Mouse (Mus musculus) gastrocnemius, postnatal 4 days (tissue): Measurements from ENCODE around the gene Cldn6. TPM values are rescaled to one million over a fixed set of nuclear protein-coding genes. Genes with fewer than 3 reads are reported as not detected.

Experiments used
- DNase-seq, 2 experiments: peaks; one replicate each; pipeline ENCODE4 v3.0.0; 2021 to 2022; ENCODE audit warnings: low spot score in 2 of 2, mixed read lengths in 2 of 2
- total RNA-seq, 2 experiments: library from RNA; stranded (reverse); gene quantifications; 2 replicates each; pipeline ENCODE4 v1.2.3; 2021

Cldn6 gene
- total RNA-seq, 2 experiments from 2014 or later = not detected

DNA sequence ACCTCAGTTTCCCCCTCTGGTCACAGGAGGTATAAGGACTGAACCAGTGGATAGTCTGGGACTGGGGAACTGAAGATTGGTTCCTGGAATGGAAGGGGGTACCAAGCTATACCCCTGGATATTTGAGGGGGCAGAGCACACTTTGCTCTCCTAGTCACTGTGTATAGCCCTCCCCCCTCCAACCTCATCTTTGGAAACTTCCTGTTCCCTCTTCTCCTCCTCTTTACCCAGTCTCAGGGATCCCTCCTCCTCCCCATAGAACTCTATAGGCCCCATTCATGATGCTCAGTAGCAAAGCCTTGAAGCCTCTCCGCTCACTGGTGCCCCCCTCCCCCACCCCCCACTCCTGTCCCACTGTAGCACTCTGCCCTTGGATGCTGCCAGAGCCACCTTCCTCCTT is 40.4 kb downstream of the Cldn6 start:
- DNase-seq = no peak

DNA sequence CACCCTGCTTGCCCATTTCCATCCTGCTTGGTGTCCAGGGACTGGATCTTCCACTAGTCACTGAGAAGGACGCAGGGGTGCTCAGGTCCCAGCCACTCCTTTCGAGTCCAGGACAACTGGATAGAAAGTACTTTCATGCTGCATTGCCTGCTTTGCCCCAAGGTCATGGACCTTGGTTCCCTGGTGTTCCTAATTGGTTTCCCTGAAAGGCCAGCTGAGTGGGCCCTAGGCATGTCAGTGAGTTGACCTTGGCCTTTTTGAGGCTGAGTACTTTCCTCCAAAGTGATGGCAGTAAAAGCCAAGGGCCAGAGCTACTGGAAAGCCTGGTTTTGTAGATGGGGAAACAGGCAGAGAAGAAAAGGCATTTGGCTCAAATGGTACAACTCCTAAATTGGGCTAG is 42.8 kb downstream of the Cldn6 start:
- no peak for DNase-seq

DNA sequence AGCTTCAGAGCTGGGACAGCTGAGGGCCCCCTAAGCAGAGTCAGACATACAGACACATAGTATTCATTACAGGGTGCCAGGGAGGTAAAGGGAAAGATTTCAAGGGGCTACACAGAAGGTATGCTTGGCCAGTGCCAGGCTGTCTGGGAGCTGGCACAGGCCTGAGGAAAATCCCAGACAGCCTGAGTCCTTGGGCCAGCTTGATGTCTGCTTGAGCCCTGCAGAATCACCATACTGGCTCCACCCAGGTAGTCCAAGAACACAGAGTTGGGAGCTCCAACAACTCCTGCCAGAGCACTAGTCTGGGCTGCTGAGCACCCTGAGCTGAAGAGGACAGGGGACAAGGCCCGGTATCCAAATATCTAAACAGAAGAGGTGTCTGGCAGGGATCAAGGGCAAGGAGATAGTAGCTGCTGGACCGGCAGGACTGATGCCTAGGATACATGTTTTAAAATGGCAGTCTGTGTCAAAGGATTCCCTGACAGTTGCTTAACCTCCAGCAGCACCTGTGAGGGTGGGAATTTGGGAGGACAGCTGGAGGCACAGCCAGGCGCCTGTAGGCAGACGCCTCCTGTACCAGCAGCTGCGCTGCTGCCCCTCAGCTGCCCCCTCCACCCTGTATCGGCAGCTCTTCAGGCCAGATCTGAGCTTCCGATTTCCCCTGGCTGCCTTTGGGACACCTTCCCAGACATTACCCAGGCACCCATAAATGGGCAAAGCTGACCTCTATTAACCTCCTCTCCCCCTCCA is 43.5 kb downstream of the Cldn6 start, which contains the start of gene 1520401A03Rik:
Gene 1520401A03Rik, minus strand, starts transcription at position 408 of the 750 bp plus-strand sequence.
- DNase-seq = no peak

DNA sequence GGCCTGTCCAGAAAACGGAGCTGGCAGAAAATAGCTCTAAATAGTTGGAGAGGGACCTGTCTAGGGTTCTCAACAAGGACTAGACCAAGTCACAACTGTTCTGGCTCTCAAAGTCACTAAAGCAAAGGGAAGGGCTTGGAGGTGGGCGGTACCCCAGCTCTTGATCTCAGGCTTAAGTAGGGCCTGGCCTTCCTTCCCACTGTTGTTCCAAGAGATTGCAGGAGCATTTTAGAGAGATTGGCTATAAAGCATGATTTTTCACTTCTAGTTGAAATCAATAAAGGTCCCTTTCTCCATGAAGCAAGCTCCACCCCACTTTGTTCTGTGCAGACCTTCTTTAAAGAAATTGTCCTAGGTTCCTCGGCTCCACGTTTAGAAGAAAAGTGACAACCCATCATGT is 46.4 kb downstream of the Cldn6 start:
- no peak for DNase-seq

DNA sequence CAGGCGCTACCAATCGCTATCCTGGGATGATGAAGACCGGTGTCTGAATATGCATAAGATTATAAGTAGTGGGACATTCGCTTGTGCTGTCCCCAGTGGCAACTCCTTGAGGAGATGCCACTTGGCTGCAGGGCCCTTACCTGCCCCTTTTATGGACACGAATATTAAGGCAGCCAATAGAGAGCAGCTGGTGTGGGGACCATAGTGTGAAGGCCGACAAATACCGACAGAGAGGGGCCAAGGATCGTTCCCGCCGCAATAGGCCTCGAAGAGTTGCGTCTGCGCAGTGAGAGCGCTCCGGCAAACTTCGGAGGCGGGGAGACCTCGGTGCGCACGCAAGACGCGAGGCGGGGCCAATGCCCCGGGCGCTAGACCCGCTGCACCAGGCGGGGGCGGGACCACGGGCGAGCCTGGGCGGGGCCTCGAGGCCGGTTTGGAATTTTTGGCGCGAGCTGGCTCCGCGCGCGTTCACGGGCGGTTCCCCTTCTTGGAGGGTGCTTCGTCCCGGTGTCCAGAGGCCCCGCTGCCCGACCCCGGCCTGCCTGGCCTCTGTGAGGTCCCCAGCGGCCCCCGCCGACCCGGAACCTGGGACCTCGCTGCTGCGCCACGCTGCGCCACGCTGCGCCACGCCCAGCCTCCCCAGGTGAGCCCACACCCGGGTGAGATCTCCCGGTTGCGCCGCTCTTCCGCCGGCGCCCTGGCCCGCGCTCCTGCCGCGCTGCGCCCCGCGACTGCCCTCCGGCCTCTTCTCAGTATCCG is 47.1 kb downstream of the Cldn6 start, which contains the start of gene Pkmyt1:
Gene Pkmyt1, plus strand, starts transcription at position 338 of the 759 bp plus-strand sequence.
- peak; percentile 97 to 98 for DNase-seq

DNA sequence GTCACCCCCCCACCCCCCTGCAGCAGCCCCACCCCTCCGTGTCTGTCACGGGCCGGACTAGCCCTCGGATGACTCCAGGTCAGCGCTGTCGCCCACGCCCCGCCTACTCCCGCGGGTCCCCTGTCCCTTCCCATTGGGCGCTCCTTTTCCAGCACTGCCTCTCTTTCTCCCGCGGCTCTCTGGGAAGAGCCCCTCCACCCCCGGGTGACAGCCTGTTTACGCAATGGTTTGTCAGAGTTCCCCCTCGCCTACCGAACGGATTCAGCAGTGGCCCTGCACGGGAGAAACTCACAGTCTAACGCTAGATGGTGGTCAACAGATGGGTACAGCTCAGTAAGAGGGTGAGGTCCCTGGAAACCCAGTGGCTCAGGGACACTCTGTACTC is 47.7 kb downstream of the Cldn6 start:
- DNase-seq = peak; percentile 78 to 85

DNA sequence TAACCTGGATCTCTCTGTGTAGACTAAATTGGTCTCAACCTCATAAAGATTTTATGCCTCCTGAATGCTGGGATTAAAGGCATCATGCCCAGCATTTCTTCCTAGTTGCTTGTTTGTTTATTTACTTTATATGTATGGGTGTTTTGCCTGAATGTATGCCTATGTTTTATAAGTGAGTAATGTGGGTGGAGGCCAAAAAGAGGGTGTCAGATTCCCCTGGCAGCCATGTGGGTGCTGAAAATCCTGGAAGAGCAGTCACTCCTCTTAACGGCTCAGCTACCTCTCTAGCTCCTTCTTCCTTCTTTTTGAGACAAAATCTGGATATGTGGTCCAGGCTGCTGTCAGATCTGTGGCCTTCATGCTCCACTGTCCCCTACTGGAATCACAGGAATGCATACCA is 51.4 kb downstream of the Cldn6 start:
- DNase-seq = no peak

Other genes starting within 250 kb of the Cldn6 start
- not detected for gene Vmn2r117, start 199.6 kb upstream of the Cldn6 start, total RNA-seq
- gene Zfp213, start 115.0 kb upstream of the Cldn6 start, total RNA-seq = 1 to 10 TPM; 4.7 to 5.3 TPM
- gene Zfp13, start 79.8 kb upstream of the Cldn6 start, total RNA-seq = 1 to 10 TPM; 8.3 to 9.9 TPM
- not detected for gene Zscan10, start 78.4 kb upstream of the Cldn6 start, total RNA-seq
- under 1 TPM; 0.70 to 0.71 TPM for gene Mmp25, start 34.0 kb upstream of the Cldn6 start, total RNA-seq
- gene Bicdl2, start 18.7 kb upstream of the Cldn6 start, total RNA-seq = not detected
- gene Hcfc1r1, start 5.7 kb upstream of the Cldn6 start, total RNA-seq = 100 to 1,000 TPM; 214 to 230 TPM
- 10 to 100 TPM; 18.8 to 20.8 TPM for gene Thoc6, start 5.4 kb upstream of the Cldn6 start, total RNA-seq
- gene Tnfrsf12a, start 1.8 kb upstream of the Cldn6 start, total RNA-seq = 10 to 100 TPM; 43.7 to 55.5 TPM
- gene Cldn9, start 4.8 kb downstream of the Cldn6 start, total RNA-seq = under 1 TPM; 0.61 to 0.91 TPM
- under 1 TPM; 0.26 to 0.66 TPM for gene 1520401A03Rik, start 43.5 kb downstream of the Cldn6 start, total RNA-seq
- gene Pkmyt1, start 47.1 kb downstream of the Cldn6 start, total RNA-seq = 10 to 100 TPM; 11.1 to 12.4 TPM
- gene Paqr4, start 61.6 kb downstream of the Cldn6 start, total RNA-seq = 10 to 100 TPM; 12.5 to 13.4 TPM
- gene Kremen2, start 66.6 kb downstream of the Cldn6 start, total RNA-seq = under 1 TPM; 0.13 to 0.20 TPM
- gene Flywch1, start 92.4 kb downstream of the Cldn6 start, total RNA-seq = 10 to 100 TPM; 44.5 to 49.2 TPM
- 1 to 10 TPM; 5.6 to 6.0 TPM for gene Flywch2, start 106.8 kb downstream of the Cldn6 start, total RNA-seq
- 100 to 1,000 TPM; 293 to 304 TPM for gene Srrm2, start 111.3 kb downstream of the Cldn6 start, total RNA-seq
- 100 to 1,000 TPM; 428 to 459 TPM for gene Elob, start 149.9 kb downstream of the Cldn6 start, total RNA-seq
- not detected for gene Prss33, start 156.8 kb downstream of the Cldn6 start, total RNA-seq
- not detected for gene Prss32, start 164.6 kb downstream of the Cldn6 start, total RNA-seq
- under 1 TPM in 1 of 2 experiments, not detected in 1; 0.18 TPM for gene Prss41, start 164.9 kb downstream of the Cldn6 start, total RNA-seq
- not detected for gene Prss21, start 188.8 kb downstream of the Cldn6 start, total RNA-seq
- gene Dcpp1, start 201.6 kb downstream of the Cldn6 start, total RNA-seq = not detected
- not detected for gene Dcpp2, start 201.6 kb downstream of the Cldn6 start, total RNA-seq
- gene Dcpp3, start 238.2 kb downstream of the Cldn6 start, total RNA-seq = not detected